Mouse (Mus musculus) midbrain, embryonic 14.5 days (tissue): Measurements from ENCODE around the gene Csrnp3. TPM values are rescaled to one million over a fixed set of nuclear protein-coding genes. Genes with fewer than 3 reads are reported as not detected.

ENCODE experiments used
- ATAC-seq: fragments of 200-750 bp; cut with Nextera tagmentation; 2 replicates; pipeline ENCODE4 v1.8.0; 2017; ENCODE audit warnings: moderate number of reproducible peaks, moderate library complexity; ENCODE audit not compliant: low FRiP score, low TSS enrichment
- DNase-seq: peaks from one replicate; pipeline ENCODE4 v3.0.0-alpha.2; 2015
- H3K27ac ChIP-seq: fragments of 300-500 bp; sonication (generic); replicated peaks from 2 replicates; pipeline ENCODE4 v1.5.1; 2014; ENCODE audit warnings: mild to moderate bottlenecking, low read depth, low read length, moderate library complexity
- H3K27me3 ChIP-seq: fragments of 300-500 bp; sonication (generic); 2 replicates; pipeline ENCODE4 v1.6.1; 2014; ENCODE audit warnings: low read length, control low read depth, mixed read lengths; ENCODE audit not compliant: control insufficient read depth, insufficient read depth
- H3K36me3 ChIP-seq: fragments of 300-500 bp; sonication (generic); 2 replicates; pipeline ENCODE4 v1.6.1; 2014; ENCODE audit warnings: low read length, control low read depth; ENCODE audit not compliant: control insufficient read depth, insufficient read depth
- H3K4me1 ChIP-seq: fragments of 300-500 bp; sonication (generic); 2 replicates; pipeline ENCODE4 v1.6.1; 2014; ENCODE audit warnings: mild to moderate bottlenecking, antibody characterized with exemption, low read length, control low read depth; ENCODE audit not compliant: control insufficient read depth, insufficient read depth
- H3K4me2 ChIP-seq: fragments of 300-500 bp; sonication (generic); 2 replicates; pipeline ENCODE4 v1.6.1; 2014; ENCODE audit warnings: mild to moderate bottlenecking, low read length, moderate library complexity
- H3K4me3 ChIP-seq: fragments of 300-500 bp; sonication (generic); replicated peaks from 2 replicates; pipeline ENCODE4 v1.5.1; 2014; ENCODE audit warnings: low read depth, low read length
- H3K9ac ChIP-seq: fragments of 300-500 bp; sonication (generic); replicated peaks from 2 replicates; pipeline ENCODE4 v1.6.1; 2014; ENCODE audit warnings: mild to moderate bottlenecking, low read length, moderate library complexity
- H3K9me3 ChIP-seq: fragments of 300-500 bp; sonication (generic); 2 replicates; pipeline ENCODE4 v1.6.1; 2016; ENCODE audit warnings: low read length, control low read depth, mixed read lengths; ENCODE audit not compliant: control insufficient read depth
- WGBS: fragments of 180-500 bp; shearing (Covaris S2); extraction: QIAGEN DNeasy Blood & Tissue Kit; methylation state at CpG from one replicate; pipeline ENCODE4 v1.1.7; 2014; 5-methylcytosine and 5-hydroxymethylcytosine counted together
- polyA plus RNA-seq: library from polyadenylated mRNA; unstranded; fragments of >200 nt; fragmentation: Nextera tagmentation; extraction: Ambion mirVana; gene quantifications from 2 replicates; pipeline ENCODE4 v1.2.1, GENCODE M21; 2014

Gene Csrnp3
- polyA plus RNA-seq, 1 experiment from 2014 or later, result 81.0 TPM

DNA sequence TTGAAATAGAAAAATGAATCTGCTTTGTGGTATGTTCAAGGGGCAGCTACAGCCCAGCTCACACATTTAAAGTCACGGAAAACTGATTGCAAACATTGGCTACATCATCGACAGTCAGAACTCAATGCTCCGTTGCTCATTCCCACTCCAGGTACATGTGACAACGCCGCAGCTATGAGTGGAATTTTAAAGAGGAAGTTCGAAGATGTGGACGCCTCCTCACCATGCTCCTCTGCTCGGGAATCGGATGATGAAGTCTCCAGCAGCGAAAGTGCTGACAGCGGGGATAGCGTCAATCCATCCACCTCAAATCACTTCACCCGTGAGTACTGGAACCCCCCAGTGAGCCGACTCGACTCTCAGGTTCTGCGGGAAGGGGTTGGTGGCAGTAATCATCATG is 103.2 kb downstream of the Csrnp3 start:
- Histone ChIP-seq H3K4me1 (peaks cover 19% of the 10 kb centered on the region), H3K27ac (no peak overlapping the region), H3K9me3 (no peaks in the 10 kb centered on the region), H3K9ac (no peak overlapping the region), H3K4me2 (no peak overlapping the region), H3K4me3 (no peak overlapping the region), H3K27me3 (no peaks in the 10 kb centered on the region), H3K36me3 (peaks cover 16% of the 10 kb centered on the region)
- 88% methylated on average over 16 of the region's 16 CpGs for WGBS
- DNase-seq, result no peak
- no peak for ATAC-seq

GRCm38 (mm10) chr2:65953726-65954340 is 108.3 kb downstream of the Csrnp3 start:
- WGBS, result 44% methylated on average over 17 of the region's 17 CpGs
- Histone ChIP-seq H3K4me3 (0 out of 2 replicates have a peak overlapping the region, but pooled peaks have one; percentile 9), H3K9ac (peak overlapping the region; percentile 23; the same call in 1 of the 2 replicates), H3K4me2 (peak overlapping the region; percentile 27), H3K4me1 (peaks cover 52% of the 10 kb centered on the region), H3K27ac (peak overlapping the region; percentile 85), H3K36me3 (peaks cover 15% of the 10 kb centered on the region), H3K9me3 (no peaks in the 10 kb centered on the region), H3K27me3 (no peaks in the 10 kb centered on the region)
- DNase-seq, result peak; percentile 55
- ATAC-seq, result peak; percentile 51; the same call in 1 of the 2 replicates

GRCm38 (mm10) chr2:65955804-65956203 is 110.2 kb downstream of the Csrnp3 start:
- no peak overlapping the region for H3K9ac ChIP-seq
- DNase-seq (no peak), ATAC-seq (no peak)
- H3K27me3 ChIP-seq, result no peaks in the 10 kb centered on the region
- no peak overlapping the region for H3K4me3 ChIP-seq
- WGBS, result 92% methylated on average over 1 of the region's 1 CpGs
- H3K36me3 ChIP-seq, result no peaks in the 10 kb centered on the region
- peak overlapping the region; percentile 70 for H3K27ac ChIP-seq
- no peaks in the 10 kb centered on the region for H3K9me3 ChIP-seq
- no peak overlapping the region for H3K4me2 ChIP-seq
- peaks cover 52% of the 10 kb centered on the region for H3K4me1 ChIP-seq

DNA sequence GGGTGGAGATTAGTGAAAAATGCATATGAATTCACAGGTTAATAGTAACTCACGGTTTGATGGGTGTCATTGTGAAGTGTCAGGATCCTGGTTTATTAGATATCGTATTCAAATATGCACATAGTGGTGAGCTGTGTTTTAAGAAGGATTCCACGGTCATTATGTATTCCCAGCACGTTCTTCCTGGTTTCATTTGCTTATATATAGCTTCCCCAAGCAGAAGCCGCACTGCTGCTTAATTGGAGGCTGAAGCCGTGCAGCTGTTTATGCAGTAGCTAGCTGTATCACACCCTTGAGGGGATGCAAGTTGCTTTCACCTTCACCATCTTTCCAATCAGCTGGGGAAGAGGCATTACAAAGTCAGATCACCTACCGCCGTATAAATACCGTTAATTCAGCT is 111.2 kb downstream of the Csrnp3 start:
- peak; percentile 90 for DNase-seq
- Histone ChIP-seq H3K4me2 (no peak overlapping the region; the same call in 1 of the 2 replicates), H3K9me3 (no peaks in the 10 kb centered on the region), H3K4me3 (no peak overlapping the region), H3K27me3 (no peaks in the 10 kb centered on the region), H3K27ac (peak overlapping the region; percentile 70; the same call in 1 of the 2 replicates), H3K36me3 (no peaks in the 10 kb centered on the region), H3K4me1 (peaks cover 52% of the 10 kb centered on the region), H3K9ac (no peak overlapping the region)
- ATAC-seq, result peak; percentile 84
- 25% methylated on average over 9 of the region's 9 CpGs for WGBS

GRCm38 (mm10) chr2:65963420-65963819 is 117.9 kb downstream of the Csrnp3 start:
- DNase-seq (no peak), ATAC-seq (no peak)
- H3K9ac ChIP-seq, result no peak overlapping the region
- H3K9me3 ChIP-seq, result no peaks in the 10 kb centered on the region
- H3K36me3 ChIP-seq, result no peaks in the 10 kb centered on the region
- no peak overlapping the region for H3K4me3 ChIP-seq
- 59% methylated on average over 4 of the region's 4 CpGs for WGBS
- H3K4me1 ChIP-seq, result peaks cover 4% of the 10 kb centered on the region; the same call in 1 of the 2 replicates
- no peaks in the 10 kb centered on the region for H3K27me3 ChIP-seq
- H3K4me2 ChIP-seq, result no peak overlapping the region
- H3K27ac ChIP-seq, result no peak overlapping the region

DNA sequence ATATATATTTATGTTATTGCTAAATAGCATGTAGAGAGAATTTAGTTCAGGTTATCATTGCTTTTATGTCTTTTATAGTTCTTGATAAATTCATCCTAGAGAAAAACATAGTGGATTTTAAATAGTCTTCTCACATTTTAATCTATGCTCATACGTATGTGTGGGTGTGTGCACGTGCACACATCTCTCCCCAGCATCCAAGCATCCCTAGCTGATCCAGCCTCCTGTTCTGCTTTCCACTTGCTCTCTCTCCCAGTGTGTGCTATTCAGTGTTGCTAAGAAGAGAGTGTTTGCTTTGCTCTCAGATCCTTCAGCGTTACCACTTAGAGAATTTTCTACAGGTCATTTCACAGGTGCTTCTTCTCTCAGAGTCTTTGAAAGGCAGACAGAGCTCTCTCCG is 123.2 kb downstream of the Csrnp3 start:
- WGBS, result 61% methylated on average over 4 of the region's 4 CpGs
- Histone ChIP-seq H3K4me3 (no peak overlapping the region), H3K36me3 (peaks cover 10% of the 10 kb centered on the region; the same call in 1 of the 2 replicates), H3K27me3 (no peaks in the 10 kb centered on the region), H3K4me2 (no peak overlapping the region), H3K9ac (no peak overlapping the region), H3K4me1 (0 out of 2 replicates have a peak, but pooled peaks cover 4% of the 10 kb centered on the region), H3K9me3 (no peaks in the 10 kb centered on the region), H3K27ac (0 out of 2 replicates have a peak overlapping the region, but pooled peaks have one; percentile 14)
- DNase-seq (no peak), ATAC-seq (no peak)

- Histone ChIP-seq H3K4me1 (peaks cover 5% of the 10 kb centered on the region; the same call in 1 of the 2 replicates), H3K27ac (no peak overlapping the region), H3K27me3 (no peaks in the 10 kb centered on the region), H3K4me3 (no peak overlapping the region), H3K4me2 (no peak overlapping the region), H3K9me3 (no peaks in the 10 kb centered on the region), H3K36me3 (peaks cover 14% of the 10 kb centered on the region), H3K9ac (no peak overlapping the region)
- no peak for ATAC-seq
- 95% methylated on average over 4 of the region's 4 CpGs for WGBS
- no peak for DNase-seq
These were observed 128.3 kb downstream of the Csrnp3 start for GRCm38 (mm10) chr2:65973907-65974306.

DNA sequence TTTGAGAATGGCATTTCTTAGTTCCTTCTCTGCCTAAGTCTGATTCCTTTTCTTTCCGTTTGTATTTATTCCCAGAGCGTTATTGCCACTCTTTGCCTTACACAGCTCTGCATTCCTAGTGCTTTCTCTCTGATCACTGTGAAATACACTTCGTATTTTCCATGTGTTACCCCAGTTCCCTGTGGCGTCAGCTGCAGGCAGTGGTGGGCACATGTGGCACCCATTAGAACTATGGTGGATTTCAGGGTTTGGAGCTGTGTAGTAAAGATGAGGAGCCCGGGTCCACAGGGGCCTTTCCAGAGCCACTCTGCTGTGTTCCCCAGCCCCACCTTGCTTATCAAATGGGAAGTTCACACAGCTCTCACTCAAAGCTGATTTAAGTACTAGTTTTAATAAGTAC is 129.8 kb downstream of the Csrnp3 start:
- Histone ChIP-seq H3K36me3 (peaks cover 14% of the 10 kb centered on the region), H3K9ac (no peak overlapping the region), H3K4me1 (peaks cover 19% of the 10 kb centered on the region), H3K4me2 (no peak overlapping the region), H3K4me3 (no peak overlapping the region), H3K9me3 (no peaks in the 10 kb centered on the region), H3K27ac (no peak overlapping the region), H3K27me3 (no peaks in the 10 kb centered on the region)
- DNase-seq (no peak), ATAC-seq (no peak)
- 67% methylated on average over 5 of the region's 5 CpGs for WGBS
